Mouse (Mus musculus): ENCODE measurements around the gene Gtpbp2.

DNA sequence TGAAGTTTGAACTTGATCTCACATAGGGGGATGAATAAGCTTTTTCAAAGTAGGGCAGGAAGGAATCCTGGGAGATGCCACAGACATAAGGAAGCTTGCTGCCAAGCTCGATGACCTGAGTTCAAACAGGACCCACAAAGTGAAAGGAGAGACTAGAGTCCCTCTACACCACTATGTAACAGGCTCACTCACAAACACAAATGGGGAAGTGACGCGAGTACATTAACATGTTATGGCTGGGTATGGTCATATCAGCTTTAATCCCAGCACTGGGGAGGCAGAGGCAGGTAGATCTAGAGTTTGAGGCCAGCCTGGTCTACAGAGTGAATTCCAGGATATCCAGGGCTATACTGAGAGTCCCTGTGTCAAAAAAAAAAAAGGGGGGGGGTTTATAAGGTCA is 6.5 kb upstream of the Gtpbp2 start:
- TF ChIP-seq CTCF (IDR thresholded peaks at IDR 0.05; ENCODE audit: low read depth, low read length) = no peak
- no peak for TF ChIP-seq POLR2A (IDR thresholded peaks at IDR 0.05; ENCODE audit: extremely low read depth, insufficient read depth, low read length)

Data from liver, adult 2 months (tissue).